Mouse (Mus musculus) layer of hippocampus, postnatal 25 days (tissue): ENCODE data around the gene 4930579F01Rik. TPM values are rescaled to one million over a fixed set of nuclear protein-coding genes. Genes with fewer than 3 reads are reported as not detected.
"Not testable (repeated sequence)": the region's sequence is repeated elsewhere in the genome, so short reads cannot be mapped to it uniquely, and the experiment has no call there.

Source experiments
- DNase-seq, 2 experiments: peaks; one replicate each; pipeline ENCODE4 v3.0.0; 2022; ENCODE audit warnings: mixed read lengths in 2 of 2, low spot score in 1 of 2; ENCODE audit errors: extremely low spot score in 1 of 2
- total RNA-seq, 2 experiments: library from RNA; stranded (reverse); gene quantifications; 2 replicates each; pipeline ENCODE4 v1.2.3; 2021

The 4930579F01Rik gene
- total RNA-seq, 2 experiments from 2014 or later = not detected

DNA sequence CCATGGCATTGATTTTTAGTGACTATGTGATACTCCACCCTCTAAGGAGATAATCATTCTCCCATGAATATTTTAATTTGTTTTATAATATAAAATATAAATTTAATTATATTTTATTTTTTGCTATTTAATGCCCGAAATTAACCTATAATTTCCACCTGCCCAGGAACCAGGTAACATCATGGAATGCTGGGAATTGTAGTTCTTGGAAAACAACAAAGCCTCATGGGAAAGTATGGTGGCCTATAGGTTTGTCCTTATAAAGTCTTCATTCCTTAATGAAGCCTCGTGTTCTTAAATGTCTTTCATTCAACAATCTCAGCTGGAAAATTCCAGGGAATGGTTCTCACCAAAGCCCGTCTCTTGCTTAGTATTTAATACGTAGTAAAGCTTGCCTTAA, 38.6 kb downstream of the 4930579F01Rik start:
- no peak for DNase-seq

DNA sequence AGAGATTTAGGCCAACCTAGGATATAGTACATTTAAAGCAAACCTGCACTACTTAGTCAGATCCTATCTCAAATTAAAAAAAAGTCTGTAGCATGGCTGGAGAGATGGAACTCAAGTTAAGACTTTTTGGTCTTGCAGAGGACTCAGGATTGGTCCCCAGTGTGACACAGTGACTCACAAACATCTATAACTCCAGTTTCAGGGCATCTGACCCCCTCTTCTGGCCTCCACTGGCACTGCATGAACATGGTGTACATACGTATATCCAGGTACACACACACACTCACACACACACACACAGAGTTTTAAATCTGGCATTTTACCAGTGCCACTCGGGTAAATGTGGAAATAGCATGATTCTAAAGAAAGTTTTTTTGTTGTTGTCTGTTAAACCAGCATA, 44.8 kb downstream of the 4930579F01Rik start:
- no peak for DNase-seq

DNA sequence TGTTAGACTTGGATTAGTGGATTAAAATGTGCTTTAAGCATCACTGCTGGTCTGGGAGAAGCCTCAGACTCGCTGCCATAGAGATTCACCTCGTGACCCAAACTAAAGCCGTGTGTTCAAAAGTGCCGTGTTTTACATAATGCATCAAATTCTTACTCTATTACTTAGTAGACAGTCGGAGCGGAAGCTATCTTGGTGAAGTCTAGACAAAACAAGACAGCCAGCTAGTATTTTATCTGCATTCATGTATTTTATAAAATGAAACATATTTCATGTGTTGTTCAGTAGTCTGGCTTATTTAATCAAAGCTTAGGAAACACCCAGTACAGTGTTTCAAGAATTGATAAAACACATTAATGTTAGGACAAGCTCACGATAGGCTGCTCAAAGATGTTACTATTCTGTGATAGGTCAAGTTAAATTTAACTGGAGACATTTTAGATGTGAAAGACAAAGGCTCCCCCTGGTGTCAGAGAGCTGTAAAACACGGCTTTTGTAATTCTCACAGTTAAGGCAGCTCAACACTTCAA, 48.9 kb downstream of the 4930579F01Rik start, which contains the start of gene Mttp:
TSS of gene Mttp (minus strand) at position 327 of the 530 bp plus-strand sequence.
- peak; percentile 23 to 72 for DNase-seq

GRCm38 (mm10) chr3:138144060-138144641, 49.5 kb downstream of the 4930579F01Rik start:
- no peak for DNase-seq

DNA sequence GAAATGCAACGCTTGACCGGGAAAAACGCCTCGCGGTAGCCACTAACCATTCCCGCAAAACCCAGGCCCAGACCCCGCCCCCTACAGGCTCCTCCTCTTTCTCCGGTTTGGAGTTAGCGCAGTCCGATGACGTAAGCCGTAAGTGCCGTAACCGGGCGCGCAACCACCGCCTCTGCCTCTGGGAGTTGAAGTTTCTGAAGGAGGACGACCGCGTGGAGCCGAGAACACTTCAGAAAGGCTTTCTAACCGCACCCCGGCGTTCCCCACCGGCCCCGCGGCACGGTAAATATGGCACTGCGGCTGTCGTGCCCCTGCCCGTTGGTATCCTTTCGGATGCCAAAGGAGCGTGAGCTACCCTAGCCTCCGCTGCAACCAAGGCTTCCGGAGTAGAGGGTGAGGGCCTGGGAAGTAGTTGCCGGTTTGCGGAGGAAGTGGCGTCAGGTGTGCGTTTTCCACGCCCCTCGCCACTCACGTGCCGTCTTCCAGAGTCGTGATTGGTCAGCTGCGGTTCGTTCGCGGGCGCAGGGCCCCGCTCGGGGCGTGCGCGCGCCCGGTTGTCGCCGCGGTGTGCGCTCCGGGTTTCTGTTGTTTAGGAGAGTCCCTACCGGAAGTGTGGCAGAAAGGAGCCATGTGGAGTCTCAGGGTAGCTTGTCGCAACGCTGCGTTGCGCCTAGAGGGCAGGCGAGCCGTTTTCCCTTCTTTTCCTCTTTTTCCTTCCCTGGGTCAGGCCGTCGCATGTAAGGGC, 50.1 kb downstream of the 4930579F01Rik start, which contains the start of gene Trmt10a:
TSS of gene Trmt10a (plus strand) at position 134 of the 745 bp plus-strand sequence.
- DNase-seq = peak; percentile 95 to 96

DNA sequence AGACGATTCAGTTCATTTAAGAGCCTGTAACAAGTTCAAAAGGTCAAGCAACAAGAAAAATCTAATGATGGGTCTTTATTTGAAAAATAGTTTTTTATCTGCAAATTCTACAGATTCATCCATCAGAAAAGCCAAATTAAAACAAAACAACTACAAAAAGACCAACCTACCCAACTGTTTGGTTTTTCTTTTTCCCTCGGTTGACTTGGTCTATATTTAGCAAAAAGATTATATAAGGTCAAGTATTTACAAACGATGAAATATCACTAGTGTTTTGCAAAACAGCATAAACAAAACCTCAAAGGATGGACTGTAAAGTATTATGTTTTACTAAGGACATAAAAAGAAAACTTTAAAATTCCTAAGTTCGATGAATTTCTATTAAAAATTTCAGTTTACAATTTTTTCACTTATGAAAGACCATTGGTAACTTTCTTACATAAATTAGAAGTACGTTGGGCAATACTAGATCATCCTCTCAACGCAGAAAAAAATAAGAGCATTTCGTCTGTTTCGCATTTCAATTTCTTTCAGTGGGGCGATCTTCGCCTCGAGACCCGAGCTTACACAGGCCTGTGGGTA, 50.8 kb downstream of the 4930579F01Rik start:
- no peak for DNase-seq

DNA sequence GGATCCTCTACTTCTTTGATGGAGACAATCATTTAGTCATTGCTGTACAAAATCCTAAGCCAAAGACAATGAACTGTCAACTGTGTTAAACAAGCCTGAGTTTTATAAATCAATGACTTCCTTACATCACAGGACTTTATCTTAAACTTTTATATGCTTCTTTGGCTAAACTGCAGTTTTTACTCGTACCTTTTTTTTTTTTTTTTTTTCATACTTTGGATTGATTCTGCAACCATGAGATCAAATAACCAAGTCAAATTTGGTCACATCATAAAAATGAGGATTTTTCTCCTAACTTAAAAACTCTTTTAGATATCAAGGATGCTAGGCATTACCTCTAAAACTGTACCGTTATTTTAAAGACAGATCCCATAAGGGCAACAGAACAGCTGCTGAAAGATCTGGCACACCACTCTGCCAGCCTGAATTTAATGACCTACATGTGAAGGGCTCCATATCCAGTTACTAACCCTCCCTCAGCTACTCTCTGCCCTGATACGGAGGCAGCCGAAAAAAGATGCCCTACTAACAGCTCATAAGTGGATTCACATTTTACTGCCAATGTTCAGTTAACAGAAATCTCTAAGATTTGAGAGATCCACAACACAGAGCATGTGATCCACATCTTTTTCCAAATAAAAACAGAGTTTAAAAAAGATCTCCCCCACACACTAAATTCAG, 51.4 kb downstream of the 4930579F01Rik start:
- no peak for DNase-seq

GRCm38 (mm10) chr3:138139663-138140062, 54.0 kb downstream of the 4930579F01Rik start:
- no peak for DNase-seq

DNA sequence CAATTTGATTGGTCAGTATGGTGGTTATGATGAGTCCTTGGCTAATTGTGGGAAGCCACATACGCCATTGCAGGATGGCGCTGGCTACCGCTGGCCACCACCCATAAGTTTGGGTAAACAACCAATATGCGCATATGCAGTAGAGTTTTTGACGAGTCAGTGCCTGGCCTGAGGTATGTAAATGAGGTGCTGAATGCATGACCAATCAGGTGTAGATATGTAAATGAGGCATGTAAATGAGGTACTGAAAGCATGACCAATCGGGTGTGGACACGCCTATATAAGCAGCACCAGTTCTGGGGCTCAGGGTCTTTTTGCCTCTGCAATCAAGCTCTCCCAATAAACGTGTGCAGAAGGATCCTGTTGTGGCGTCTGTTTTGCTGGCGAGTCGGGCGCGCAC, 55.5 kb downstream of the 4930579F01Rik start:
- not testable (repeated sequence) for DNase-seq

- no peak for DNase-seq
Measured at GRCm38 (mm10) chr3:138134528-138134927, 59.1 kb downstream of the 4930579F01Rik start.

DNA sequence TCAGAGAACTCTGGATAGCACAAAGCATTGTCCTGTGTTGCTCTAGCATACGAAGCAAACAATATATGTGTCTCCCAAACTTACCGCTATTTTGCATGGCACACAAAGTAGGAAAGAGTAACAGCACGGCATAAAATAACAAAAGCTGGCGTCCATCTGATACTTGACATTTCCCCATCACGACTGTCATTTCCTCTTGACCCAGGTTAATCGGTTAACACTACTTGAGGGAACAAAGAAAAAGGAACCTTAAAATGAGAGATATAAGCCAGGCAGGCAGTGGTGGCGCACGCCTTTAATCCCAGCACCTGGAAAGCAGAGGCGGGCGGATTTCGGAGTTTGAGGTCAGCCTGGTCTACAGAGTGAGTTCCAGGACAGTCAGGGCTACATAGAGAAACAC, 59.7 kb downstream of the 4930579F01Rik start:
- DNase-seq = no peak

- DNase-seq = no peak
Measured at GRCm38 (mm10) chr3:138133463-138133862, 60.2 kb downstream of the 4930579F01Rik start.

DNA sequence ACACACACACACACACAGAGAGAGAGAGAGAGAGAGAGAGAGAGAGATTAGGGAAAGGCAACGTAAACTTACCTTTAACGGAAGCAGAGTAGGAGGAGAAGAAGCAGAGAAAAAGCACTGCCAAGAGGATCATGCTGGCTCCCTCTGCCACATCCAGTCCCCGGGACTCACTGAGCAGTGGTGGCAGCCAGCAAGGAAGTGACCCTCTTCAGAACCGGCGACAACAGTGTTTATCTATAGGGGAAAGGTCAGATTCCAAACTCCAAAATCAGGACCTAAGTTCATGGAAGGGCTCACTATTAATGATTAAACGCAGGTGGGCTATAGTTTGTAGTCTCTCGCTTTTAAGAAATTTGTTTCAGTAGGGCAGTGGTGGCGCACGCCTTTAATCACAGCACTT, 62.5 kb downstream of the 4930579F01Rik start:
- no peak for DNase-seq

- no peak for DNase-seq
Measured at GRCm38 (mm10) chr3:138130692-138131091, 62.9 kb downstream of the 4930579F01Rik start.

- no peak for DNase-seq
Measured at GRCm38 (mm10) chr3:138129110-138129509, 64.5 kb downstream of the 4930579F01Rik start.

GRCm38 (mm10) chr3:138123842-138124241, 69.8 kb downstream of the 4930579F01Rik start:
- DNase-seq = no peak

DNA sequence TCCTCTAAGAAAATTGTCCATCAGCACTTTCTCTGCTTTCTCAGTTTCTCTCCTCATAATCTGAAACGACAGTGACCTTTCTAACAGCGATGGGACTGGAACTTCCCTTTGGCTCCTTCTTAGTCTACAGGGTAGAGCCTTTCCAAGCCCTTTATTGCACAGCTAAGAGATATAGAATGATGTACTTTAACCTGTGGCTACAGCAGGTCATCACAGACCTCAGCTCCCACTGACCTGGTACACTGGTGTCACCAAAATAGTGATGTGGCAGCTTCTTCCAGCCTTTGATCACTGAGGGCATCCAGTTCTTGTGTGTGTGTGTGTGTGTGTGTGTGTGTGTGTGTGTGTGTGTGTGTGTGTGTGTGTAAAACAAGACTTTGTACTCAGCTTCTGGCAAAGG, 72.2 kb downstream of the 4930579F01Rik start:
- DNase-seq = no peak

- no peak for DNase-seq
Measured at GRCm38 (mm10) chr3:138119444-138120105, 74.0 kb downstream of the 4930579F01Rik start.

DNA sequence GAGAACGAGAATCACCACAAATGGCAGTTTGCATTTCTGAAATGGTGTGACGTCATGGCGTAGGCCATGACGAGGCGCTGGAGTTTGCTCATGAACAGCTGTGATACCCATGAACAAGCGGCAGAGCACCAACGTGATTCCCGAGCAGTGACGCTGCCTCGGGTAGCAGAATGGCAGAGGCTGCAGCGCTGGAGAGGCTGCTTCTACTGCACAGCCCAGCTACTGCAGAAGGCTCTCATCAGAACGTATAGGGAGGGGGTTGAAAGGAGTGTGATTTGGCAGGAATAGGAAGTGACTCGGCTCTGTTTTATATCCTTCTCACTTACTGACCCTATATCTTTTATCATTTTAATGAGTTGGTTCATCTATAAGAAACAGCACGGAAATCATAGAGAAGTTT, 74.8 kb downstream of the 4930579F01Rik start:
- no peak for DNase-seq

DNA sequence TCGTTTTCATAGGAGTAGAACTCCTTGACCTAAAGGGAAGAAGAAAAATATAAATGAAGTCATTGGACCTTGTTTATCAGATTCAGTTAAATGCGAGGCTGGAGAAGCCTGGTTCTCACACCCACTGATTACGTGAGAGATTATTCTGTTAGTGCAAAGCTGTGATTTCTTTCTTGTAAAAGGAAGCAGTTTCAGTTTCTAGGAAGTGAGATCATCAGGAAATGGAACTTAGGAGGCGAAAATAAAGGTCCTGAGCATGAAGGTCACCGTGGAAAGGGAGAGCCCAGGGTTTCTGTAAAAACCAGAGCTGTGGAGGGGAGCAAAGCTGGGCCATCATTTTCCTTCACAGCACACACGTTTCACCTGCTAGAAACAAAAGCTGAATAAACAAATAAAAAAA, 75.2 kb downstream of the 4930579F01Rik start:
- no peak for DNase-seq
